Mouse (Mus musculus) stomach, postnatal 0 days (tissue): ENCODE data around the gene Zfp467.

ENCODE experiments used
- CTCF ChIP-seq: IDR thresholded peaks from 2 replicates; pipeline ENCODE4 v1.5.1; 2016; ENCODE audit warnings: antibody characterized with exemption, low read depth, mild to moderate bottlenecking, moderate library complexity
- EP300 ChIP-seq: optimal IDR thresholded peaks from 2 replicates; pipeline ENCODE3; 2016; ENCODE audit warnings: antibody characterized with exemption

DNA sequence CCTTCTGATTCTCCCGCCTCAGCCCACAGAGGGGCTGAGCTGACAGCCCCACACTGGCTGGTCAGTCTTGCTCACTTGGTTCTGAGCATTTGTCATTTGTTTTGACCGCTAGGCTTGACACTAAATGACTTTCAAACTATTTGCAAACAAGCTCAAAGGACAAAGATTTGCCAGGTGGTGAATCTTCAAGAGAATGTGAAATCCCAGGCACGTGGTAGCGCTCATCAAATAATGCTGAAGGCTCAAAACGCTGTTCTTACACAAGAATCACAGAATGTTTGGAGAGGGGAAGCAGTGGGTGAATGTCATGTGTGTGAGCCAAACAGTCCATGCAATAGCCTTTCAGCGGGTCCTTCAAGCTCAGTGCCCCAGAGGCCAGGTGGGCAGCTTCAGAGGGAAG is 11.0 kb downstream of the Zfp467 start:
- TF ChIP-seq CTCF, result no peak
- TF ChIP-seq EP300, result no peak
